8 mouse cellular contexts compared by ENCODE assay signal in the genomic region with DNA sequence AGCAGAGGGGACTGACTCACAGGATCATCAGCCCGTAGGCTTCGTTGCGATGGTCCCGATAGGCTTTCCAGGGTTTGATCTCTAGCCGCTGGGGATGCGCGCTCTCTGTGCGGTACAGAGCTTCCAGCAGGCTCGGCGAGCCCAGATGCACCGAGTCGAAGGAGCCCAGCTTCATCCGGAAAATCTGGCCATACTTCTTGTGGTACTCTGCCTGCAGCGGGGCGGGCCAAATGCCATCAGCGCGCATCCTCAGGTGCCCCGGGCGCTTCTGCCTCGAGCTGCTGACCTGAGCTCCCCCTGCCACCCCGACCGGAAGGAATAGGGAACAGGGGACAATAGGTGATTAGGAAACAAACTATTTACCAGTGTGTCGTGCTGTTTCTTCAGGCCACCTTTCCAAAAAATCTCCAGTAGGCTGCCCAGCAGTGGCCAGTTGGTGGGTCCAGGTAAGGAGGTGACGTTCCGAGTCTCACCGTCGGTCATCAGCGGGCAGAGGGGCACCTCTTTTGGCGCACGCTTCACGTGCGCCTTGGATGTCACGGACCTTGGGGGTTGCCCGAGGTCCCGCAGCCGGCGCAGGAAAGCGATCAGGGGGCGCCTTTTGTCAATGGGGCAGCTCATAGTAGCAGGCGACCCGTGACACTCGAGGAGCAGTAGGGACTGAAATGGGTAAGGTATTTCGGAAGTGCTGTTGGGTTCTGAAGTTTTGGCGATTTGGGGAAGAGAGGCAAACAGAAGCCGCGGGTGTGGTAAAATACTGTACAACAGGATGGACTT. TPM values are rescaled to one million over a fixed set of nuclear protein-coding genes. Genes with fewer than 3 reads are reported as not detected.
DNase-seq lines count a peak whose midpoint lies in the region; TF ChIP-seq lines count a peak whose summit lies in the region.

A gene (plus strand): TSS at position 275 of the 777 bp plus-strand sequence.

- no peak for TF ChIP-seq CTCF in MEL (IDR thresholded peaks at IDR 0.05 in 2 of 3, conservative IDR thresholded peaks at IDR 0.05 in 1 of 3; ENCODE audit: control insufficient read depth in 1 of 3, insufficient read depth in 1 of 3, low read depth in 2 of 3, low read length in 3 of 3, poor library complexity in 1 of 3, severe bottlenecking in 1 of 3)

- H3K36me3 ChIP-seq in MEL (ENCODE audit: control insufficient read depth in 1 of 2, insufficient read depth in 2 of 2, low read length in 2 of 2), result no peaks in the 10 kb centered on the region
- H3K36me3 ChIP-seq in forebrain, embryonic 10.5 days (replicated peaks), result no peaks in the 10 kb centered on the region
- H3K36me3 ChIP-seq in hindbrain, embryonic 10.5 days, result no peaks in the 10 kb centered on the region
- H3K36me3 ChIP-seq in limb, embryonic 10.5 days, result no peaks in the 10 kb centered on the region

- no peak for TF ChIP-seq RAD21 in MEL (IDR thresholded peaks at IDR 0.05; ENCODE audit: low read depth, low read length)

- no peaks in the 10 kb centered on the region for H3K27me3 ChIP-seq in MEL (ENCODE audit: control insufficient read depth in 1 of 2, insufficient read depth in 2 of 2, low read length in 2 of 2)
- peaks cover 89% of the 10 kb centered on the region for H3K27me3 ChIP-seq in forebrain, embryonic 10.5 days (ENCODE audit: poor library complexity, severe bottlenecking)
- peaks cover 88% of the 10 kb centered on the region for H3K27me3 ChIP-seq in hindbrain, embryonic 10.5 days (ENCODE audit: insufficient read depth, poor library complexity, severe bottlenecking)
- peaks cover 87% of the 10 kb centered on the region for H3K27me3 ChIP-seq in limb, embryonic 10.5 days (ENCODE audit: low read depth, poor library complexity, severe bottlenecking)

- H3K9ac ChIP-seq in MEL (ENCODE audit: control insufficient read depth, low read depth, low read length, poor library complexity, severe bottlenecking), result no peak within 1 kb of the TSS

- under 1% methylated on average over 46 of the region's 46 CpGs for WGBS in forebrain, embryonic 10.5 days
- under 1% methylated on average over 46 of the region's 46 CpGs for WGBS in hindbrain, embryonic 10.5 days
- WGBS in limb, embryonic 10.5 days, result under 1% methylated on average over 46 of the region's 46 CpGs

- TF ChIP-seq EP300 in MEL (IDR thresholded peaks at IDR 0.05; ENCODE audit: low read depth in 1 of 2, low read length in 2 of 2), result no peak

- H3K79me2 ChIP-seq in MEL (ENCODE audit: control insufficient read depth, insufficient read depth, low read length, poor library complexity), result no peaks in the 10 kb centered on the region

- no peaks in the 10 kb centered on the region for H3K4me1 ChIP-seq in MEL (ENCODE audit: control insufficient read depth in 1 of 2, insufficient read depth in 2 of 2, low read length in 2 of 2)
- peaks cover 34% of the 10 kb centered on the region for H3K4me1 ChIP-seq in forebrain, embryonic 10.5 days
- H3K4me1 ChIP-seq in hindbrain, embryonic 10.5 days (replicated peaks), result peaks cover 32% of the 10 kb centered on the region
- peaks cover 30% of the 10 kb centered on the region for H3K4me1 ChIP-seq in limb, embryonic 10.5 days

- no peaks in the 10 kb centered on the region for H3K9me3 ChIP-seq in MEL (replicated peaks; ENCODE audit: insufficient read depth, low read length)
- H3K9me3 ChIP-seq in forebrain, embryonic 10.5 days, result no peaks in the 10 kb centered on the region
- no peaks in the 10 kb centered on the region for H3K9me3 ChIP-seq in hindbrain, embryonic 10.5 days
- no peaks in the 10 kb centered on the region for H3K9me3 ChIP-seq in limb, embryonic 10.5 days (replicated peaks)

- no peak within 1 kb of the TSS for H3K4me3 ChIP-seq in MEL (ENCODE audit: control insufficient read depth in 1 of 2, insufficient read depth in 1 of 2, low read depth in 2 of 2, low read length in 2 of 2)
- peak within 1 kb of the TSS; percentile 51 for H3K4me3 ChIP-seq in forebrain, embryonic 10.5 days
- peak within 1 kb of the TSS; percentile 51 for H3K4me3 ChIP-seq in hindbrain, embryonic 10.5 days
- H3K4me3 ChIP-seq in limb, embryonic 10.5 days, result peak within 1 kb of the TSS; percentile 47

- peak; percentile 48 for DNase-seq in cerebellum, postnatal 10 days
- DNase-seq in cerebellum, adult 11-12 months, result no peak
- DNase-seq in MEL (ENCODE audit: low read depth, low spot score), result no peak
- DNase-seq in forebrain, embryonic 10.5 days (ENCODE audit: extremely low spot score, low spot score), result peak; percentile 52
- peak; percentile 61 for DNase-seq in hindbrain, embryonic 10.5 days (ENCODE audit: low spot score)
- DNase-seq in limb, embryonic 10.5 days (ENCODE audit: low spot score), result peak; percentile 63
- peak; percentile 67 for DNase-seq in neural tube, embryonic 10.5 days (ENCODE audit: extremely low spot score, low spot score)
- DNase-seq in right cerebral cortex, postnatal 25 days, result no peak

- H3K27ac ChIP-seq in MEL (ENCODE audit: control insufficient read depth, low read depth, low read length), result no peak within 1 kb of the TSS
- no peak within 1 kb of the TSS for H3K27ac ChIP-seq in forebrain, embryonic 10.5 days
- 0 out of 2 replicates have a peak within 1 kb of the TSS, but pooled peaks have one; percentile 16 for H3K27ac ChIP-seq in hindbrain, embryonic 10.5 days
- H3K27ac ChIP-seq in limb, embryonic 10.5 days, result no peak within 1 kb of the TSS

- TF ChIP-seq POLR2A in MEL (IDR thresholded peaks at IDR 0.05; ENCODE audit: control insufficient read depth in 1 of 2, insufficient read depth in 1 of 2, low read depth in 1 of 2, low read length in 2 of 2, poor library complexity in 1 of 2), result no peak

TF ChIP-seq in MEL, 35 proteins besides CTCF, POLR2A, EP300 and RAD21:
- no peak for TF ChIP-seq MXI1 (IDR thresholded peaks at IDR 0.05; ENCODE audit: low read depth, low read length)

RNA-seq across cellular contexts. Expression of the gene that starts here (rescaled TPM):
- 70.9 and 75.7 TPM in 2 replicates for total RNA-seq in MEL (2012; rRNA removed)
- polyA plus RNA-seq in MEL (2012; ENCODE audit: insufficient read depth in 1 of 2, insufficient read length in 2 of 2, low read depth in 1 of 2, low replicate concordance in 2 of 2, missing spikeins in 1 of 2), result 10 to 100 TPM in 1 of 2 experiments, not detected in 1; 60.5 TPM
- polyA plus RNA-seq in forebrain, embryonic 10.5 days (2016; fragmentation: Nextera tagmentation; extraction: Ambion mirVana), result 94.0 and 98.9 TPM in 2 replicates
- polyA plus RNA-seq in hindbrain, embryonic 10.5 days (2016; fragmentation: Nextera tagmentation; extraction: Ambion mirVana), result 93.1 and 104 TPM in 2 replicates
- 102 and 107 TPM in 2 replicates for polyA plus RNA-seq in limb, embryonic 10.5 days (2016; fragmentation: Nextera tagmentation; extraction: Ambion mirVana)

Comparison
In these comparisons a context has a peak if more than half of its experiments do, and no peak if none do; other contexts are left out.
1. DNase-seq: peak in cerebellum, postnatal 10 days (2 of 2), forebrain, embryonic 10.5 days (single experiment), hindbrain, embryonic 10.5 days (single experiment), limb, embryonic 10.5 days (single experiment) and neural tube, embryonic 10.5 days (single experiment); none in cerebellum, adult 11-12 months (single experiment), MEL (single experiment) and right cerebral cortex, postnatal 25 days (single experiment).
2. H3K4me3 ChIP-seq: peak in forebrain, embryonic 10.5 days (single experiment), hindbrain, embryonic 10.5 days (single experiment) and limb, embryonic 10.5 days (single experiment); none in MEL (0 of 2).